Mouse (Mus musculus): ENCODE data around the gene Rnf183.
A peak's percentile ranks its signal among the peaks of the same experiment; 100 is the strongest.

Rnf183 gene

GRCm38 (mm10) chr4:62431522-62431921 is 3.5 kb downstream of the Rnf183 start:
- no peak for DNase-seq (ENCODE audit: low read depth, low spot score)

DNA sequence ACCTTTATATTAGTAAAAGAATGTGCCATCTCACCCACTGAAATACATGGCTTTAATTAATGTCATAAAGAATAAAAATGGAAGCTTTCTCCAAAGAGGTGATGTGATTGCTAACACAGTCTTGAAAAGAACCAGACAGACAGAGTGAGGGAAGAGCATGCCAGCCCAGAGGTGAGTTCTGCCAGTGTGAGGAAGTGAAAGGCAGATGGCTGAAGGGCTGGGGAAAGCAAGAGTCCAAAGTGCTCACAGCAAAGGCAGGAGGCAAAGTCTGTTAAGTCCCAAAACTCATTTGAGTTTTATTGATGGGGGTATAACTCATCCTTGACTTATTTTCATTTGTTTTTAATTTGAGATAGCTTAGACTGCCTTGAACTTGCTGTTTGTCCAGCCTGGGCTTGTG is 4.4 kb downstream of the Rnf183 start:
- no peak for DNase-seq (ENCODE audit: low read depth, low spot score)

DNA sequence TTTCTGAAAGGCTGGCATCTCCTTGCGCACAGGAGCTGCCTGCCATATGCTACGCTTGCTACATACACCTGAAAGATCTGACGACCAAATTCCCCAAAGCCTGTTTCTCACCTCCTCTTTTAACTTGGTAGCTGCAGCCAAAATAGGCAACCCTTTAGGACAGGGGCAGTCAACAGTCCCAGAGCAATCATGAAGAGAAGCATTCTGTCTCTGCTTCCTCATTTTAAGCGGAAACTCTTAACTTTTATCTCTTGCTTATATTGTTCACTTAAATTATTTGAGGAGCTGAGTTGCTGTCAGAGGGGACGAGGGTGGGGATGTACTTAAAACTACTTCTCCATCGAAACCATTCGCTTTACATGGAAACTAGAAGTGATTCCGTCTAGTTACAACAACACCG is 5.4 kb downstream of the Rnf183 start:
- no peak for DNase-seq (ENCODE audit: low read depth, low spot score)

GRCm38 (mm10) chr4:62427978-62428758 is 6.9 kb downstream of the Rnf183 start:
- no peak for DNase-seq (ENCODE audit: low read depth, low spot score)

- DNase-seq (ENCODE audit: low read depth, low spot score) = no peak
These were observed 9.2 kb downstream of the Rnf183 start for GRCm38 (mm10) chr4:62425891-62426290.

DNA sequence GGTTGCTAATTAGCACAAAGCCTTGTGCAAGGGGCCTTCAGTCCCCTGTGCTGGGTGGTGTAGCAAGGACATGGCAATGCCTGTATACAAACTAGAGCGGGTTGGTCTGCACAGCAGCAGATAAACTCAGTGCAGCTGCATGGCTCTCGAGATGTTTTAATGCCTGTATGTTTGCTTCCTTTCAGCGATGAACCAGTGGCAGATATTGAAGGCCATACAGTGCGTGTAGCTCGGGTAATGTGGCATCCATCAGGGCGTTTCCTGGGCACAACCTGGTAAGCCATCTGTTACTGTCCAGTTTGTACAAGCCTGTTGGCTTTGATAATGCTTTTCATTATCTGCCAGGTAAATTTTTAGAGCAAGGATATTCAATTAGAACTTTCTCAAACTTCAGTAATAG is 16.0 kb downstream of the Rnf183 start:
- no peak for DNase-seq (ENCODE audit: low read depth, low spot score)

- no peak for DNase-seq (ENCODE audit: low read depth, low spot score)
These were observed 16.6 kb downstream of the Rnf183 start for GRCm38 (mm10) chr4:62418448-62418847.

DNA sequence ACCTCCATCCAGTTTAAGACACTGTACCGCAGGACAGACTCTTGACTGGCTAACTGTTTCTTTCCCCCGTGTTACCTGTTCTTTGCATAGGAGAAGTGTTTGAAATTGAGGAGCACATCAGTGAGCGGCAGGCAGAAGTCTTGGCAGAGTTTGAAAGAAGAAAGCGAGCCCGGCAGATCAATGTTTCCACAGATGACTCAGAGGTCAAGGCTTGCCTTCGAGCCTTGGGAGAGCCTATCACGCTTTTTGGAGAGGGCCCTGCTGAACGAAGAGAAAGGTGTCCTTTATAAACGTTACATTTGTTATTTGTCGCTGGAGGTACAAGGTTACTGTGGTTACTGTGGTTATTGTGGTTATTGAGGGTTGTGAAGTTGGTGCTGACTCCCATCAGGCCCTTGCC is 23.4 kb downstream of the Rnf183 start:
- no peak for DNase-seq (ENCODE audit: low read depth, low spot score)

GRCm38 (mm10) chr4:62410325-62410724 is 24.7 kb downstream of the Rnf183 start:
- DNase-seq (ENCODE audit: low read depth, low spot score) = no peak

DNA sequence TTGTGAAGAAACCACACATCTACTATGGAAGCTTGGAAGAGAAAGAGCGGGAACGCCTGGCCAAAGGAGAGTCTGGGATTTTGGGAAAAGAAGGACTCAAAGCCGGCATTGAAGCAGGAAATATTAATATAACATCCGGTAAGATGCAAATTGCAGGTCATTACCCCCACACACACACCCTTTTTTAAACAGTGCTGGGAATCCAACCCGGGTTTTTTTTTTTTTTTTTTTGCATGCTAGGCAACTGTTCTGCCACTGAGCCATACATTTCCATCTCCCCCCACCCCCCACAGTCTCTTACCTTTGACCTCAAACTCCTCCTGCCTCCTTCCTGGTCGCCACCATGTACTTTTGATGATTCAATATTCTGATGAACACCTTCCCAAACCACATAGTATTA is 25.4 kb downstream of the Rnf183 start:
- DNase-seq (ENCODE audit: low read depth, low spot score) = no peak

- DNase-seq (ENCODE audit: low read depth, low spot score) = peak; percentile 98
These were observed 26.3 kb downstream of the Rnf183 start, which contains the start of the genes Cdc26 and Prpf4 for GRCm38 (mm10) chr4:62408601-62409282. Gene Cdc26 (minus strand): TSS chr4:62408642. Gene Prpf4 (plus strand): TSS chr4:62408797.

GRCm38 (mm10) chr4:62407730-62408582 is 27.1 kb downstream of the Rnf183 start:
- DNase-seq (ENCODE audit: low read depth, low spot score) = peak; percentile 36

DNA sequence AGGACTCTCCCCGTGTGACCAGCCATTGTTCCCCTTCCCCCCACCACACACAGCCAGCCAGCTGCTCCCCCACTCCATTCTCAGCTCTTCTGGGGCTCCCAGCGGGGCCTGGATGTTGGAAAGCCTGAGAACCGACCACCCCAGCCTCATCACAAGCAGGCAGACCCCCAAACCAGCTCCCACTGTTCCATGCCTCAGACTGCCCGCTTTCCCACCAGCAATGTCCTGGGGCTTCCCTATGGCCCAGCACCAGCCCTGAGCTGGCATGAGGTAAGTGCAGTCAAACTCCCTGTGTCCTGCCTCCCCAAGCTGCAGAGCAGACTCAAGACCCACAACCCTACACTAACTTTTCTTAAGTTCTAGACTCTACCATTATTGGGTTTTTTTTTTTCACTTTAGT is 28.9 kb downstream of the Rnf183 start:
- DNase-seq (ENCODE audit: low read depth, low spot score) = no peak

GRCm38 (mm10) chr4:62398956-62399355 is 36.1 kb downstream of the Rnf183 start:
- no peak for DNase-seq (ENCODE audit: low read depth, low spot score)

DNA sequence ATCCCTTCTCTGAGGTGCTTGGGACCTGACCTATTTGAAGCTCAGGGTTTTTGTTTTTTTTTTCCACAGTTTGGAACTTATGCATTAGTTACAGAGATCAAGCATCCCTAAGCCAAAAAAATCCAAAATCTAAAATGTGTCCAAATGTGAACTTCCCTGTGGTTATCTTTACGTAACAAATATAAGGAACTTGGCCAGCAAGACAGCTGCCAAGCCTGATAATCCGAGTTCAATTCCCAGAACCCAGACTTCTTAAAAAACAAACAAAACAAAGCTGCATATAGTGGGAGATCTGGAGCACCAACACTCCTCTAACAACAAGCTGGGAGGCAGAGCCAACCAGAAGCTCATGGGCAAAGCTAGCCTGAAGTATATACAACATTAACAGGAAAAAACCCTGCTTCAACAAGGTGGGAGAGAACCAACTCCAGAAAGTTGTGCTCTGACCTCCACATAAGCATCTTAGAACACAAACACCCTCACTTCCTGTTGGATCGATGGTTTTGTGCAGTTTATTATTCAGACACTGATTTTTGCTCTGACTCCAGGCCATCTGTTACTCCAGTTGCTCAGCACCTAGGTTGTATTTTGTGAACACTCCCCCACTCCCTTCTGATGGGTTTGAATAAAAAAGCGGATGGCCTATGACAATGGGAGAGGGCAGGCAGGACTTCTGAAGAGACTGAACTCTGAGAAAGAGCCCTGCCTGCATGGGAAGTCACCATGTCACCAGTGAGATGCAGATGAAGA is 37.3 kb downstream of the Rnf183 start:
- DNase-seq (ENCODE audit: low read depth, low spot score) = no peak

DNA sequence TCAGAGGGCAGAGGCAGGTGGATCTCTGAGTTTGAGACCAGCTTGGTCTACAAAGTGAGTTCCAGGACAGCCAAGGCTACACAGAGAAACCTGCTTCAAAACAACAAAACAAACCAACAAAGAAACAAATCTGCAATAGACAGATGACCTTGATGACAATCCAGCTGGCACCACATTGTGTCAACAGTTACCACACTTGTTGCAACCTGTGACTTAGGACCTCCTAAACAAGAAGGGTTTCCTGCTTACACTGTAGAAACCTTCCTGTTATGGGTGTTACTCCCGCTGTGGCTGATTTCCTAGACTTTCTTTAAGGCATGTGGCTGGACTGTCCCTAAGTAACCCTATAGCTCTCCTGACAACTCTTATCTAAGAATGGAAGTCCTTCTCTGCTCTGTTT is 39.2 kb downstream of the Rnf183 start:
- no peak for DNase-seq (ENCODE audit: low read depth, low spot score)

- no peak for DNase-seq (ENCODE audit: low read depth, low spot score)
These were observed 41.6 kb downstream of the Rnf183 start for GRCm38 (mm10) chr4:62393459-62393858.

- DNase-seq (ENCODE audit: low read depth, low spot score) = no peak
These were observed 43.2 kb downstream of the Rnf183 start for GRCm38 (mm10) chr4:62391892-62392291.

DNA sequence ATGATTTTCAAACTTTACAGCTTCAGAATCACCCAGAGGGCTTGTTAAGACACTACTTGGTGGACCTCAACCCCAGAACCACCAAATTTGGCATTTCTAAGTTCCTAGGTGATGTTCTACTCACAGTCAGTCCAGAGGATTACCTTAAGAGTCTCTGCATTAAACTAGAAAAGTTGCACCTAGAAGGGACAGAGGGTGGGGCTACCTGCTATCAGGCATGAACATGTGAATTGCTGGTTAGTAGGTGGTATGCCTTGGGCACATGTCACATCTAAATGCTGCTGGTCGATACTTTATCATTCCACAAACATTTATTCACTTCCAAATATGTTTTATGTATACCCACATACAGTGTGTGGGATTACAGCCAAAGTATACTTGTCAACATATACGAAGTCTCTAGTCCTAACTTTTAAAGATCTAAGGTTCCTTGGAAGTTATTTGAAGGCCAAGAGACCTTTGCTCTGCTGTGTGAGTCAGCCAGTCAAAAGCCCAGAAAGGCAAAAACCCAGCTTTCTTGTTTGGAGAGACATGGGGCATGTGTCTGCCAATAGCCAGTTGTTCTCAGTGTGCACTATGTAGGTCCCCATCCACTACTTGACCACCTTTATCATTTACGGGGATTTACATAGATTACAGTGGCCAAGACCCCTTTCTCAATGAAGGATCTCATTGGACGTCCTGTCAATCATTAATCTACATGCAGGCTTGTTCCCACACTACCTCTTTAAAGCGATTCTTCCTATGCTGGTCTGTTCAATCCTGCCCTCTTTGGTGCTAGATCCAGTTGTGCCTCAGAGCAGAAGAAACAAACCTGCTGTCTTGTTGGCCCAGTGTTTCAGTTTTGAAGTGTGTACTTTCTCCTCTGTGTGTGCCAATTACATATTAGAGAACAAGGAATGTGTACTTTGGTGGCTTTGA is 45.2 kb downstream of the Rnf183 start:
- no peak for DNase-seq (ENCODE audit: low read depth, low spot score)

- DNase-seq (ENCODE audit: low read depth, low spot score) = no peak
These were observed 49.6 kb downstream of the Rnf183 start for GRCm38 (mm10) chr4:62385439-62385838.

All from brain, embryonic 18.5 days (tissue).